Mouse (Mus musculus) duodenum, adult 2 months (tissue): ENCODE data around the gene Porcn. TPM values are rescaled to one million over a fixed set of nuclear protein-coding genes. Genes with fewer than 3 reads are reported as not detected.

Experiments used
- polyA plus RNA-seq: library from polyadenylated mRNA; depleted of rRNA; stranded (reverse); fragments of >200 nt; gene quantifications from 2 replicates; pipeline ENCODE4 v1.2.3, GENCODE M21; 2012; ENCODE audit warnings: low replicate concordance; rRNA removed

Gene Porcn
- 5.3 and 20.6 TPM in 2 replicates for polyA plus RNA-seq

GRCm38 (mm10) chrX:8206015-8206693 lies at the start of gene Porcn:
Gene Porcn (minus strand): TSS chrX:8206525.

GRCm38 (mm10) chrX:8252334-8253285 lies 46.3 kb upstream of the Porcn start, which contains the start of gene Ftsj1:
Gene Ftsj1 (minus strand): TSS chrX:8252406.

GRCm38 (mm10) chrX:8193419-8193723 lies 13.0 kb downstream of the Porcn start, which contains the start of gene Ebp:
Gene Ebp (minus strand): TSS chrX:8193512.

GRCm38 (mm10) chrX:8175504-8176385 lies 30.6 kb downstream of the Porcn start, which contains the start of gene Tbc1d25:
Gene Tbc1d25 (minus strand): TSS chrX:8176181.

GRCm38 (mm10) chrX:8145153-8145991 lies 61.0 kb downstream of the Porcn start, which contains the start of gene Rbm3:
Gene Rbm3 (minus strand): TSS chrX:8145880.

Other genes with a start within 250 kb of the Porcn start
- 0.24 and 0.27 TPM in 2 replicates for gene Gata1, start 228.5 kb downstream of the Porcn start, polyA plus RNA-seq
- gene Glod5, start 188.0 kb downstream of the Porcn start, polyA plus RNA-seq = 15.0 and 16.6 TPM in 2 replicates
- 4.7 and 7.2 TPM in 2 replicates for gene Suv39h1, start 131.8 kb downstream of the Porcn start, polyA plus RNA-seq
- gene Was, start 116.0 kb downstream of the Porcn start, polyA plus RNA-seq = 1.9 and 5.2 TPM in 2 replicates
- gene Wdr13, start 73.6 kb downstream of the Porcn start, polyA plus RNA-seq = 53.2 and 126 TPM in 2 replicates
- gene Rbm3, start 60.6 kb downstream of the Porcn start, polyA plus RNA-seq = 19.6 and 25.9 TPM in 2 replicates
- 7.1 and 12.0 TPM in 2 replicates for gene Tbc1d25, start 30.3 kb downstream of the Porcn start, polyA plus RNA-seq
- gene Ebp, start 13.0 kb downstream of the Porcn start, polyA plus RNA-seq = 149 and 236 TPM in 2 replicates
- gene Ftsj1, start 45.9 kb upstream of the Porcn start, polyA plus RNA-seq = 11.9 and 24.0 TPM in 2 replicates
- gene Slc38a5, start 64.6 kb upstream of the Porcn start, polyA plus RNA-seq = 0.11 and 7.0 TPM in 2 replicates
- gene Ssxb10, start 120.9 kb upstream of the Porcn start, polyA plus RNA-seq = not detected in 2 replicates
- not detected in 2 replicates for gene Ssxb9, start 160.5 kb upstream of the Porcn start, polyA plus RNA-seq
- gene Ssxb1, start 206.8 kb upstream of the Porcn start, polyA plus RNA-seq = not detected in 2 replicates